Mouse (Mus musculus) thymus, postnatal 14 days (tissue): ENCODE results near the gene Sdcbp2.

Source experiments
- DNase-seq: peaks from one replicate; pipeline ENCODE4 v3.0.0; 2021

The Sdcbp2 gene

DNA sequence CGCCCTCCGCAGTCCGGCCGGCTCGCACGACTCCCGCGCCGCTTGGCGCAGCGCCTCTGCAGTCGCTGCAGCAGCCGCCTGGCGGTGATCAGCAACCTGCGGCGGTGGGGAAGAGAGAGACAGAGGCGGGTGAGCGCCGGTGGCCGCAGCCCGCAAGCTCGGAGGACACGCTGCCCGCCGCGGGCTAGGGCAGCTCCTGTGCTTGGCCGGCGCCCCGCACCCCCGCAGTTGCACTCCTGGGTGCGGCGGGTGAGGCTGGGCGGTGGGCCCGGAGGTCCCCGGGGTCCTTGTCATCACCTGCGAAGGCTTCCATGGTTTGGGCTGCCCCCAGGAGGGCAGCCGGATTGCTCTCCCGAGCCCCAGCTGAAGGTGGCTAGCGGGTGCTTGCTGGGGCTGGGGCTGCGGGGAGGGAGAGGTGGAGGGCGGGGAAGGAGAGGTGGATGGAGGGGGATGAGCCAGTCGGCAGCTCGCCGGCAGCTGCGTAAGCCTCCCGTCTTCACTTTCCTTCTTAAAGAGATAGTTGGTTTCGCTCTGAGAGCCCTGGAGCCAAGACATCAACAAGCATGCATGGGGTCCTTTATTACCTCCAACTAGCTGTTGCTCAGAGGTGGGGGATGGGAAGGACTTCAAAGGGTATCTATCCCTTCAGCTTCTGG lies 59.9 kb downstream of the Sdcbp2 start, which contains the start of gene Snph:
Snph (minus strand) TSS at position 435 of the 656 bp plus-strand sequence.
- peak; percentile 64 for DNase-seq

DNA sequence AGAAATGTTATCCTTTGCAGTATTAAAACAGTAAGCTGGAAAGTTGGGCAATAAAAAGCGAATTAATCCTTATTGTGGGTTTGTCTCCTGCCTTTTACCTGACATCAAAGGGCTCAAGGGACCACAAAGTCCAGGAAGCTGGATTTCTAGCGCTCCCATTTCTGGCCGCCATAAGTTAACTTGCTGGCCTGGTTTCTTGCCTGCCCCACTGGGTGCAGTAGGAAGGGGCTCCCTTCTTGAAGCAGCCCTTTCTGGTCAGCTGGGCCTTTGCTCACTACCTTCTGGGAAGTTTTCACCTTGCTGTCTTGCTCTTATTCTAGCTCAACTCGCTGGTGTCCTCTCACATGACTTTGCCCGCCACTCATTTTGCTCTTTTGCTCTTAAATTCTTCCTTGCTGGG lies 60.6 kb downstream of the Sdcbp2 start:
- DNase-seq, result no peak

- no peak for DNase-seq
Observed at GRCm38 (mm10) chr2:151634903-151635302, 62.5 kb downstream of the Sdcbp2 start.

- DNase-seq, result no peak
Observed at GRCm38 (mm10) chr2:151635362-151636014, 63.1 kb downstream of the Sdcbp2 start.

- DNase-seq, result no peak
Observed at GRCm38 (mm10) chr2:151636015-151636402, 63.6 kb downstream of the Sdcbp2 start.
